Mouse (Mus musculus) cerebellum, adult 2 months (tissue): ENCODE results near the gene Ampd1.

Experiments used
- CTCF ChIP-seq: fragments of 200-500 bp; IDR thresholded peaks from 2 replicates; pipeline ENCODE4 v1.5.1; 2011; ENCODE audit warnings: low read depth, mild to moderate bottlenecking, control low read depth, low read length, moderate library complexity, borderline replicate concordance; ENCODE audit not compliant: insufficient read depth
- POLR2A ChIP-seq: fragments of 200-500 bp; IDR thresholded peaks from 2 replicates; pipeline ENCODE4 v1.6.1; 2011; ENCODE audit warnings: low read length, control low read depth, borderline replicate concordance; ENCODE audit not compliant: insufficient read depth

GRCm38 (mm10) chr3:103112216-103112615, 38.4 kb downstream of the Ampd1 start:
- TF ChIP-seq CTCF = no peak
- TF ChIP-seq POLR2A = no peak
